Mouse (Mus musculus): Measurements from ENCODE around the gene Olfr56.
"Not testable (repeated sequence)": the region's sequence is repeated elsewhere in the genome, so short reads cannot be mapped to it uniquely, and the experiment has no call there.

Gene Olfr56

DNA sequence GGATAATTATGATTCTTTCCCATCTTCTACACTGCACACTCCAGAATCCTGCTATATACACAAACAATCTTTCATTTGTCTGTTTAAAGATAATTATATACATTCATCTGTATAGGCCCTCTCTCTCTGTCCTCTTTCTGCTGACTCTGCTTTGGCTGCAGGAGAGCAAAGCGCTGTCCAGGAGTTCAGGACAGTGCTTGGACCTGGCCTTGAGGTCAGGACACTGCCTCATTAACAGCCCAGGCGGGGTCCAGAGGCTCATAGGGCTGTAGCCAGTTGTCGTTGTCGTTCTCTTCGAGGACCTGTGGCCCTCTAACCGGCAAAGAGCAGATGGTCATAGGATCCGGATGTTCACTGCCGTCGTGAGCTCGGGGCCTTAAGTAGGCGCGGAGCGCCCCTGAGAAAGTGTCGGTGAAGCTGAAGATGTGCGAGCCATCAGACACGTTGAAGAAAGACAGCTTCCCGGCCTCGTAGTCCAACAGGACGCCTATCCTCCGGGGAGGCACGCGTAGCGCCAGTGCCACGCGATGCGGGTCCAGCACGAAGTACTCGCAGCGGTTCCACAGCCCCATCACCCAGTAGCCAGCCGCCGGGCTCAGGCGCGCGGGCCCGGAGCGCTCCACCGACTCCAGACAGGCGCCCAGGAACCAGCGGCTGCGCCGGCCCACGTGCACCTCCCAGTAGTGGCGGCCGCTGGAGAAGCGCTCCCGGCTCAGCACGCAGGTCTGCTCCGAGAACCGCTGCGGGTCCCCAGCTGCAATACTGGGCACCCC lies 190.3 kb downstream of the Olfr56 start:
- no peak for DNase-seq (ENCODE audit: low read depth, low spot score)

DNA sequence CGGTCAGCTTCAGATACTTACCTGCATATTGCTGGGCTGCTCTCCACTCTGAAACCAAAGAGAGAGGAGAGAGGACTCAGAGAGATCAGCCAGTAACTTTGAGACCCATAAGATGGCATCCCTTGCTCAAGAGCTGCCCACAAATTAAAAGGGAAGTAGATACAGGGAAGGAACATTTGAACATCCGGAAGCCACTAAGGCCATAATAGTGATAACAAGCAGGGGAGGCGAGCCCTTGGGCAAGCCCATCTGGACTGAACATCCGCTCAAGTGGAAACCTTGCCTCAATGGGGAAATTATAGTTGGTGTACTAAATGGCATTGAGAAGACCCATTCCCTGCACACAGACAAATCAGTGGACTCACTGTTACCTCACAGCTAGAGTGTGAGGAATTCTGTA lies 191.9 kb downstream of the Olfr56 start:
- no peak for DNase-seq (ENCODE audit: low read depth, low spot score)

DNA sequence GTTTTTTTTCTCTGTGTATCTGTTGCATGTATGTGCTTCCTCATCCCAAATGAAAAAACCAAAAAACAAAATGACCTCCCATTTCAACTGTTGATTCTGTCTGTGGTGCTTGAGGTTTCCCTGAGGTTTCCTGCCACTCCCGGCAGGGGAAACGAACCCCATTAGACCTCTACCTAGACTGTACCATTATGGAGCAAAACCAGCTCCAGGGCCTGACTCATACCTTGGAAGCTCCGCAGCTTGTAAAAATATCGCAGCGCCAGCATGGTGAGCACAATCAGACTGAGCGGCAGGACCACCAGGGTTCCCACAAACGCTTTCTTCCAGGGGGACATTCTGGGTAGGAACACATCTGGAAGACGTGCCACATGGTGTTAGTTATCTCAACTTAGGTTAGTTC lies 196.7 kb downstream of the Olfr56 start:
- no peak for DNase-seq (ENCODE audit: low read depth, low spot score)

DNA sequence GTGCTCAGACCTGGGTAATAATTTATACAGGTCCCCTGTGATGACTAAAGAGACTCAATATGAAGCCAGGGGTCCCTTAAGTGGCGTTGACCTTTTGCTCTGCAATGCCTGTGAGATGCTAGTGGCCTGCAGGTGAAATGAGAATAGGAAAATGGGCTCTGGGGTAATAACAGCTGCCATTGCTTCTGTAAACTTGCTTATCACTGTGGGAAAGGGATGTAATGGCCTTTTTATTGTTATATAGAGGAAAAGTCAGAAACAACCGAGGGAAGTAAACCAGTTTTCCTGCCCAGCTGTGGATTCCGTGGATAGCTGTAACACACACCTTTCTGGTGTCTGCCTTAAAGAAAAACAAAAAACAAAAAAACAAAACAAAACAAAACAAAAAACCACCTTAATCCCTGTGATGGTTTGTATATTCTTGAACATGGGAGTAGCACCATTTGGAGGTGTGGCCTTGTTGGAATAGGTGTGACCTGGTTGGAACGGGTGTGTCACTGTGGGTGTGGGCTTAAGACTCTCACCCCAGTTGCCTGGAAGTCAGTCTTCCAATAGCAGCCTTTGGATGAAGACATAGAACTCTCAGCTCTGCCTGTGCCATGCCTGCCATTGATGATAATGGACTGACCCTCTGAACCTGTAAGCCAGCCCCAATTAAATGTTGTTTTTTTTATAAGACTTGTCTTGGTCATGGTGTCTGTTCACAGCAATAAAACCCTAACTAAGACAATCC lies 197.5 kb downstream of the Olfr56 start:
- DNase-seq (ENCODE audit: low read depth, low spot score): not testable (repeated sequence)

DNA sequence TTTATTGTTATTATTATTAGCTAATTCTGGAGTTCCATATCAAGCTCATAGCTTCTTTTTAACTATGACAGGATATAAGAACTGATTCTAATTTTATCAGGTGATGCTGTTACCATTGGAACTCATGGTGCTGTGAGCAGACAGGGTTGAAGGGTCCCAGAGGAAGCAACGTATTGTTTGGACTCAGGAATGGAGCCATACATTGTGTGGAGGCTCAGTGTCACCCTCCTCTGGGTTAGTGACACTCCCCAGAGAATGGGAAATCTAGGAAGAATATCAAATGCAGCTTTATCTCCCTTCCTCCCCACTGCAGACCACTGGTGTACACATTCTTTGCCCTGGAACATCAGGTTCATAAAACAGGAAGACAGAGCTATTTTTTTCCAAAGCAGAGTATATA lies 204.5 kb downstream of the Olfr56 start:
- no peak for DNase-seq (ENCODE audit: low read depth, low spot score)

Measured in skeletal muscle tissue, adult 2 months (tissue).